16 mouse cellular contexts compared by ENCODE assay signal in genomic region chr1:154836473-154836872, GRCm38 (mm10).
"Had no signal": no experiment of that assay in that cellular context is flagged by ENCODE, and none has a peak within 500 bp of the region (broad histone marks: within the 10 kb centered on the region; RNA-seq: fewer than 3 reads in every experiment).

No protein-coding gene starts in this region.

- H3K9ac ChIP-seq: neural tube, embryonic 13.5 days; neural tube, embryonic 15.5 days; stomach, embryonic 15.5 days had no signal

- H3K4me1 ChIP-seq: neural tube, embryonic 15.5 days; stomach, embryonic 15.5 days had no signal

- H3K9me3 ChIP-seq: neural tube, embryonic 13.5 days; neural tube, embryonic 15.5 days; stomach, embryonic 15.5 days had no signal

- H3K4me3 ChIP-seq: neural tube, embryonic 13.5 days; neural tube, embryonic 15.5 days; stomach, embryonic 15.5 days had no signal

- H3K27me3 ChIP-seq: neural tube, embryonic 13.5 days; neural tube, embryonic 15.5 days; stomach, embryonic 15.5 days had no signal

- H3K27ac ChIP-seq: neural tube, embryonic 13.5 days; neural tube, embryonic 15.5 days; stomach, embryonic 15.5 days; stomach, postnatal 0 days had no signal

- H3K4me2 ChIP-seq: neural tube, embryonic 13.5 days; neural tube, embryonic 15.5 days; stomach, embryonic 15.5 days had no signal

- DNase-seq: retina, postnatal 1 day; right cerebral cortex, adult 18-20 months; right cerebral cortex, postnatal 14 days; right cerebral cortex, postnatal 25 days; right cerebral cortex, postnatal 4 days; spleen, adult 18-20 months; thymus, adult 18-20 months; thymus, adult 2 months; thymus, postnatal 14 days; thymus, postnatal 25 days; thymus, postnatal 36 days; thymus, postnatal 4 days had no signal

- H3K36me3 ChIP-seq: neural tube, embryonic 13.5 days; neural tube, embryonic 15.5 days; stomach, embryonic 15.5 days had no signal
